Mouse (Mus musculus): ENCODE data around the gene Dgki.

- TF ChIP-seq POLR2A (IDR thresholded peaks at IDR 0.05; ENCODE audit: insufficient read depth, low read length): no peak
- no peak for TF ChIP-seq EP300 (IDR thresholded peaks at IDR 0.05; ENCODE audit: insufficient read depth, low read depth, low read length)
- no peak for TF ChIP-seq CTCF (IDR thresholded peaks at IDR 0.05; ENCODE audit: low read depth, low read length)
Observed at GRCm38 (mm10) chr6:36896656-36897055, 403.3 kb downstream of the Dgki start.
